Mouse (Mus musculus): ENCODE measurements around the gene Selenbp2. TPM values are rescaled to one million over a fixed set of nuclear protein-coding genes. Genes with fewer than 3 reads are reported as not detected.
"Not testable (repeated sequence)": the region's sequence is repeated elsewhere in the genome, so short reads cannot be mapped to it uniquely, and the experiment has no call there.

Selenbp2 gene
- polyA plus RNA-seq, 1 experiment from 2014 or later = 0.28 TPM

DNA sequence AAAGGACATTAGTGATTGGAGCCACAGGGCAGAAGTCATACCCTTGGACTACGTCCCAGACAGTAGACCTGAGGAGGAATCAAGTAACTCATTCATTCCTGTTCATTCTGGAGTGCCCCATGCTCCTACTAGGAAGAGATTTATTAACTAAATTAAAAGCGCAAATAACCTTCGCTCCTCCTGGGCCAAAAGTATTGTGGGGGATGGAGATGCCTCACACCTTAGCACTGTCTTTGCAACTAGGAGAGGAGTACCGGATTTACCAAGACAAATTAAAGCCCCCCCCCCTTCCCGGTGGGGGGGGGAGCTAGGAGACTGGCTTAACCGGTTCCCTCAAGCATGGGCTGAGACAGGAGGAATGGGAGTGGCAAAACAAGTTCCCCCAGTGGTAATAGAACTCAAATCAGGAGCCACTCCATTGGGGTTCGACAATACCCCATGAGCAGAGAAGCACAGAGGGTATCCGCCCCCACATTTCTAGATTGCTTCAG, 14.0 kb upstream of the Selenbp2 start:
- Histone ChIP-seq H3K9ac (replicated peaks) (no peak overlapping the region), H3K36me3 (no peaks in the 10 kb centered on the region), H3K4me2 (replicated peaks) (no peak overlapping the region), H3K9me3 (no peaks in the 10 kb centered on the region), H3K4me1 (no peaks in the 10 kb centered on the region), H3K27ac (replicated peaks) (no peak overlapping the region), H3K4me3 (no peak overlapping the region), H3K27me3 (no peaks in the 10 kb centered on the region)
- ATAC-seq (ENCODE audit: low FRiP score, low read depth) = no peak
- WGBS = 80% methylated on average over 8 of the region's 8 CpGs

GRCm38 (mm10) chr3:94680032-94680431, 13.3 kb upstream of the Selenbp2 start:
- not testable (repeated sequence) for ATAC-seq (ENCODE audit: low FRiP score, low read depth)
- WGBS = 91% methylated on average over 12 of the region's 12 CpGs

DNA sequence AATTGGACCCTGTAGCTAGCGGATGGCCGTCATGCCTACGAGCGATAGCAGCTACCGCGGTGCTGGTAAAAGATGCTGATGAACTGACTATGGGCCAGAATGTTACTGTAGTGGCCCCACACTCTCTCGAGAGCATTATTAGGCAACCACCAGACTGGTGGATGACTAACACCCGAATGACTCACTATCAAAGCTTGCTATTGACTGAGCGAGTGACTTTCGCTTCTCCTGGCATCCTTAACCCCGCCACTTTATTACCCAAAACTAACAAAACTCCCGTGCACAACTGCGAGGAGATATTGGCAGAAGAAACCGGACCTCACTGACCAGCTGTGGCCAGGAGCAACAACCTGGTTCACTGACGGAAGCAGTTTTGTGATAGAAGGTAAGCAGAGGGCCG, 12.6 kb upstream of the Selenbp2 start:
- no peaks in the 10 kb centered on the region for H3K9me3 ChIP-seq
- no peak overlapping the region for H3K27ac ChIP-seq (replicated peaks)
- WGBS = 95% methylated on average over 16 of the region's 16 CpGs
- no peaks in the 10 kb centered on the region for H3K36me3 ChIP-seq
- no peaks in the 10 kb centered on the region for H3K4me1 ChIP-seq
- ATAC-seq (ENCODE audit: low FRiP score, low read depth) = no peak
- H3K4me2 ChIP-seq (replicated peaks) = no peak overlapping the region
- H3K27me3 ChIP-seq = no peaks in the 10 kb centered on the region
- no peak overlapping the region for H3K4me3 ChIP-seq
- no peak overlapping the region for H3K9ac ChIP-seq (replicated peaks)

More at GRCm38 (mm10) chr3:94680032-94680431, 13.3 kb upstream of the Selenbp2 start:
- H3K27ac ChIP-seq (replicated peaks); H3K9me3 ChIP-seq; H3K4me3 ChIP-seq; H3K4me2 ChIP-seq (replicated peaks); H3K36me3 ChIP-seq; H3K9ac ChIP-seq (replicated peaks); H3K27me3 ChIP-seq; H3K4me1 ChIP-seq: not testable (repeated sequence)

DNA sequence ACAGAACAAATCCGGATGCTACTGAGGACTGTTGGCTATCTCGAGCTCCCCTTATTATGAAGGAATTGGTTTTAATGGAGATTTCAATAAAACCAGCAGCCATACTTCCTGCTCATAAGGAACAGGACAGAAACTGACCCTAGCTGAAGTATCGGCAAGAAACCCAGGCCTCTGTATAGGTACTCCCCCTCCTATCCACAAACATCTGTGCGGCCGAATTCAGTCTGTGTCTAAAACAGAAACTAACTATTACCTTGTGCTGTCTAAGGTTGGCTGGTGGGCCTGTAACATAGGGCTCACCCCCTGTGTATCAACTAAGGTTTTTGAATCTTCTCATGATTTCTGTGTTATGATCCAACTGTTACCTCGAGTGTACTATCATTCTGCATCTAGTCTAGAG, 9.7 kb upstream of the Selenbp2 start:
- ATAC-seq (ENCODE audit: low FRiP score, low read depth) = no peak
- Histone ChIP-seq H3K36me3 (no peaks in the 10 kb centered on the region), H3K9me3 (no peaks in the 10 kb centered on the region), H3K9ac (replicated peaks) (no peak overlapping the region), H3K27me3 (no peaks in the 10 kb centered on the region), H3K27ac (replicated peaks) (no peak overlapping the region), H3K4me1 (no peaks in the 10 kb centered on the region), H3K4me3 (no peak overlapping the region), H3K4me2 (replicated peaks) (no peak overlapping the region)
- WGBS = 87% methylated on average over 6 of the region's 6 CpGs

DNA sequence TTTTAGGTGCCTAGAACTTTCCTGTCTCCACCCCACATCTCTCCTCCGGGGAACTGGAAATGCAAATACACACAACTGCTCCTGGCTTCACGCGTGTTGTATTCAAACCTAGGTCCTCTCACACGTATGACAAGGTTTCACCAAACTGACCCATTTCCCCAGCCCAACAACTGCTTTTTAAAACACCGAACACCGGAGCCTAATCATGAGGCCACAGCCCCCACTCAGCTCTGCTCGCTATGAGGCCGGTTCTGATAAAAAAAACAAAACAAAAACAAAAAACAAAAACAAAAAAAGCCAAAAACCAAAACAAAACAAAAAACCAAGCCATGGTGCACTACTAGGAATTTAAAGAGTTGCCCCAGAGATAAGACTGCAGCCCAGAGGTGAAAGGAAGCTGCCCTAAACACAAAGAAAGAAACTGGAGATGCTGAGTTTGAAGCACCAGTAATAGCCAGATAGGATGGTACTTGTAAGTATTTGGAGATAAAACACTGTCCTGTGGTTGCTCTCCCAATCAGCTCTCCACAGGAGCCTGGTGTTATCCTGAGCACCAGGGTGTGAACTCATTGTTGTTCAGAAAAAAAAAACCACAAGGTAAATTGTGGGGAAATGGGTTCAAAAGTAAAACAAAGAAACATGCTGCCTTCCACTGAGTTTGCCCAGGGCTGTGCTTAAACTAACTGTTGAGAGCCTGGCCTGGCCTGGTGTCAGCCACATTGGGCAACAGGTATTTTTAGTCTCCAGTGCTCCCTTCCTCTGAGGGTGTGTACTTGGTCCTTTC, 7.2 kb upstream of the Selenbp2 start:
- not testable (repeated sequence) for ATAC-seq (ENCODE audit: low FRiP score, low read depth); H3K4me2 ChIP-seq (replicated peaks); H3K27me3 ChIP-seq; H3K9ac ChIP-seq (replicated peaks); H3K4me1 ChIP-seq; H3K36me3 ChIP-seq; H3K4me3 ChIP-seq; H3K9me3 ChIP-seq; H3K27ac ChIP-seq (replicated peaks)
- WGBS = 86% methylated on average over 8 of the region's 8 CpGs

DNA sequence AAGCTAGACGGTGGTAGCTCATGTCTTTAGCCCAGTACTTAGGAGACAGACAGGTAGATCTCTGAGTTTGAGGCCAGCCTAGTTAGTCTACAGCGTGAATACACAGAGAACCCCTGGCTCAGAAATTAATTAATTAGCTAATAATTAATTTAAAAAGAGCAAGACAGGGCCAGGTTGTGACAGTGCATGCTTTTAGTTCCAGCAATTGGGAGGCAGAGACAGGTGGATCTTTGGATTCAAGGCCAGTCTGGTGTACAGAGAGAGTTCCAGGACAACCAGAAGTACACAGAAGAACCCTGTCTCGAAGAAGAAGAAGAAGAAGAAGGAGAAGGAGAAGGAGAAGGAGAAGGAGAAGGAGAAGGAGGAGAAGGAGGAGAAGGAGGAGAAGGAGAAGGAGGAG, 4.7 kb upstream of the Selenbp2 start:
- 70% methylated on average over 3 of the region's 3 CpGs for WGBS
- not testable (repeated sequence) for H3K9ac ChIP-seq (replicated peaks); H3K4me1 ChIP-seq; ATAC-seq (ENCODE audit: low FRiP score, low read depth); H3K9me3 ChIP-seq; H3K4me3 ChIP-seq; H3K27ac ChIP-seq (replicated peaks); H3K4me2 ChIP-seq (replicated peaks); H3K36me3 ChIP-seq; H3K27me3 ChIP-seq

DNA sequence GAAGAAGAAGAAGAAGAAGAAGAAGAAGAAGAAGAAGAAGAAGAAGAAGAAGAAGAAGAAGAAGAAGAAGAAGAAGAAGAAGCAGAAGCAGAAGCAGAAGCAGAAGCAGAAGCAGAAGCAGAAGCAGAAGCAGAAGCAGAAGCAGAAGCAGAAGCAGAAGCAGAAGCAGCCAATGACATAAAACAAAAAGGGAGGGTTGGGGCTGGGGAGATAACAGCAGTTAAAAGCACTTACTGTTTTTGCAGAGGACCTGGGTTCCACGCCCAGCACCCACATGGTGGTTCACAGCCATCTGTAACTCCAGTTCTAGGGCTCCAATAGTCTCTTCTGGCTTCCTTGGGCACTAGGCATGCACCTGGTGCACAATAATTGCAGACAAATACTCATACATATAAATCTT, 4.2 kb upstream of the Selenbp2 start:
- ATAC-seq (ENCODE audit: low FRiP score, low read depth); H3K27ac ChIP-seq (replicated peaks); H3K4me3 ChIP-seq; H3K9me3 ChIP-seq; H3K4me1 ChIP-seq; H3K36me3 ChIP-seq; H3K4me2 ChIP-seq (replicated peaks); H3K9ac ChIP-seq (replicated peaks); H3K27me3 ChIP-seq: not testable (repeated sequence)
- 60% methylated on average over 1 of the region's 1 CpGs for WGBS

DNA sequence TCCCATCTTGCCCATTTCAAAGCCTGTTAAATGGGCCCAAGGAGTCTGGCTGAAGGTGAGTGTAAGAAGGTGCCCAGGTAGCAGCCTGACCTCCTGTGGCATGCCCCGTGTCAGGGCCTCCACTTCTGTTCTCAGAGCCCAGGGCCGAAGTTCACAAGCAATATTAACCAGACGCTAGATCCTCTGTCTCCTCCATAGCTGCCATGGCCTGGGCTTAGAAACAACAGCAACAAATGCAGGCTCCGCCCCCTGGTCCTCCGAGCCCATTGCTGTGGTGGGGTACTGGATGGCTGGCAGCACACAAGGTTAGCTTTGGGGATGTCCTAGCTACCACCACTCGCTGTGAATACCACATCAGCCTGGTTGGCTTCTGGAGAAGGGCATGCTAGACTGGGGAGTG, 3.2 kb upstream of the Selenbp2 start:
- not testable (repeated sequence) for ATAC-seq (ENCODE audit: low FRiP score, low read depth); H3K36me3 ChIP-seq; H3K27me3 ChIP-seq; H3K9ac ChIP-seq (replicated peaks); H3K9me3 ChIP-seq; H3K27ac ChIP-seq (replicated peaks); H3K4me2 ChIP-seq (replicated peaks); H3K4me3 ChIP-seq; H3K4me1 ChIP-seq
- WGBS = 62% methylated on average over 6 of the region's 6 CpGs

DNA sequence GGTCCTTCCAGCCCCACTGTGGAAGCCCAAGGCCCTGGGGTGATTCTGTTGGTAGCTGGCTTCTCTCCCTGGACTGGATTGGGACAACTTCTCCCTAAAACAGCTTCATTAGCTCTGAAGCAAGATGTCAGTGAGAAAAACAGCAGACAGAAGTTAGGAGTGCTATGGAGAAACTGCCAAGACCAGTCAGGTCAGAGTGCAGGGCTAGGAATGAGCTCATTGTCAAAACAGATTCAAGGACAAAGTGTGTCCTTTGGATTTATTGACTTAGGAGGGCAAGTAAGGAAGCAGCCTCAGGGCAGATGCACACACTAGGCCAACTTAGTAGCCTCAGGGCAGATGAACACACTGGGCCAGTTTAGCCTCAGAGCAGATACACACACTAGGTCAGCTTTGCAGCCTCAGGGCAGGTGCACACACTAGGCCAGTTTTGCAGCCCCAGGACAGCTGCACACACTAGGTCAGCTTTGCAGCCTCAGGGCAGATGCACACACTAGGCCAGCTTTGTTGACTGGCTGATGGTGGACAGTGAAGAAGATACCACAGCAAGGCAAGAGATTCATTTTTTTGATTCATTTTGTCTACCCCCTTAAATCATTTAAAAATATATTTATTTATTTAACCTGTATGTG, 2.6 kb upstream of the Selenbp2 start:
- no peak for ATAC-seq (ENCODE audit: low FRiP score, low read depth)
- Histone ChIP-seq H3K4me3 (no peak overlapping the region), H3K36me3 (no peaks in the 10 kb centered on the region)

DNA sequence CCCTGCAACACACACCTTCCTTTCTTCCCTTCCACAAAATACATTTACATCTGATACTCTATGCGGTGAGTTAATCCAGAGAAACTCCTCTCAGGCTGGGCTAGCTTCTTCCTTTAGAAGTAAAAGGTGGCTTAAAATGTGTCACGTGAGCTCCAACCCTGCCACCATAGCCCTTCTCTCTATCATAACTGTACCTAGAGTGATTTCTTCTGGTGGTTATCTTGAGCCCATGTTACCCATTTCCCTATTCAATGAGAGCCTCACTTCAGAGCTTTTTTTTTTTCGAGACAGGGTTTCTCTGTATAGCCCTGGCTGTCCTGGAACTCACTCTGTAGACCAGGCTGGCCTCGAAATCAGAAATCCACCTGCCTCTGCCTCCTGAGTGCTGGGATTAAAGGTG, 1.7 kb upstream of the Selenbp2 start:
- not testable (repeated sequence) for ATAC-seq (ENCODE audit: low FRiP score, low read depth); H3K9ac ChIP-seq (replicated peaks); H3K4me1 ChIP-seq; H3K4me3 ChIP-seq; H3K9me3 ChIP-seq; H3K36me3 ChIP-seq; H3K27ac ChIP-seq (replicated peaks); H3K4me2 ChIP-seq (replicated peaks); H3K27me3 ChIP-seq
- 89% methylated on average over 4 of the region's 4 CpGs for WGBS

More for the DNA sequence above, 2.6 kb upstream of the Selenbp2 start:
- no peaks in the 10 kb centered on the region for H3K9me3 ChIP-seq
- no peaks in the 10 kb centered on the region for H3K27me3 ChIP-seq
- H3K27ac ChIP-seq (replicated peaks) = no peak overlapping the region
- H3K4me1 ChIP-seq = no peaks in the 10 kb centered on the region
- H3K9ac ChIP-seq (replicated peaks) = no peak overlapping the region
- H3K4me2 ChIP-seq (replicated peaks) = no peak overlapping the region

DNA sequence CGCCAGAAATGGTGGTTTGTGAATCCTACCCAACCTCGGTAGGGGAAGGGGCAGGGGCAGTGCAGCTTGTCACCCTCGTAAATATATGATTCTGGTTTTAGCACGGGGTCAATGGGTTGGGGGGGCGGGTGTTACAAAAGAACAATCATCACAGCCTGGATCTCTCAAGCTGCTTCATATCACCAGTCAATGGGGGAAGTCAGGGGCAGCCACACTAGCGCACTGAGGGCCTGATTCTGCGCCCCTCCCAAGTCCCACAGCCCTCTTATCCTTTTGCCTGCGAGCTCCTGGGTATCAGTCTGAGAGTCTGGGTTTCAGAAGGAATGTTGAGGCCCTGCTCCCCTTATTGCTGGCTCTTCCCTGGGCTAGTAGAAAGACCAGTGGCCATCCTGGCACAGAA, 518 bp downstream of the Selenbp2 start:
- H3K4me2 ChIP-seq (replicated peaks); H3K9me3 ChIP-seq; H3K4me1 ChIP-seq; H3K27ac ChIP-seq (replicated peaks); ATAC-seq (ENCODE audit: low FRiP score, low read depth); H3K27me3 ChIP-seq; H3K9ac ChIP-seq (replicated peaks); H3K4me3 ChIP-seq; H3K36me3 ChIP-seq: not testable (repeated sequence)
- 72% methylated on average over 5 of the region's 8 CpGs for WGBS

- 89% methylated on average over 6 of the region's 6 CpGs for WGBS
- H3K4me1 ChIP-seq = not testable (repeated sequence)
Observed at GRCm38 (mm10) chr3:94695591-94695990, 2.2 kb downstream of the Selenbp2 start.

More at GRCm38 (mm10) chr3:94695591-94695990, 2.2 kb downstream of the Selenbp2 start:
- H3K27me3 ChIP-seq; H3K4me3 ChIP-seq; H3K9me3 ChIP-seq; H3K9ac ChIP-seq (replicated peaks); H3K4me2 ChIP-seq (replicated peaks); H3K27ac ChIP-seq (replicated peaks); H3K36me3 ChIP-seq; ATAC-seq (ENCODE audit: low FRiP score, low read depth): not testable (repeated sequence)

All from midbrain, embryonic 12.5 days (tissue).